Mouse (Mus musculus): ENCODE measurements around the gene Amz1.

The Amz1 gene

GRCm38 (mm10) chr5:140767704-140768141 lies 43.8 kb downstream of the Amz1 start:
- DNase-seq (ENCODE audit: low spot score) = peak; percentile 79

DNA sequence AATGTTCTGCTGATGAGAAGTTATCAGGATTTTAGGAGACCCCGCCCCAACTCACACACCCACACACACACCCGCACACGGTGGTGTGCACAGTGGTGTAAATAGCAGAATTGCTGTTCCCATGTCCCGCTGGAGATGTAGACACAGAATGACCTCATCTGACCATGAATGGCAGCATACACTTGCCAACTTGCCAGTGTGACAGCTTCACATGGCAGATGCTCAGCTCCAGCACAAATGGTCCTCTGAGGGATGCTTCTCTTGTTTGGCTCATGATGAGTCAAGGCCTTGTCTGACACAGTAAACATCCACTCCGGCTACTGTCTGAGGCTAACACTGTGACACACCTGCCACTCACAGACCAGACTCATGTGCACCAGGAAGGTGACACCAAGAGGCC lies 44.4 kb downstream of the Amz1 start:
- DNase-seq (ENCODE audit: low spot score) = no peak

- no peak for DNase-seq (ENCODE audit: low spot score)
Measured at GRCm38 (mm10) chr5:140771612-140772011, 47.7 kb downstream of the Amz1 start.

DNA sequence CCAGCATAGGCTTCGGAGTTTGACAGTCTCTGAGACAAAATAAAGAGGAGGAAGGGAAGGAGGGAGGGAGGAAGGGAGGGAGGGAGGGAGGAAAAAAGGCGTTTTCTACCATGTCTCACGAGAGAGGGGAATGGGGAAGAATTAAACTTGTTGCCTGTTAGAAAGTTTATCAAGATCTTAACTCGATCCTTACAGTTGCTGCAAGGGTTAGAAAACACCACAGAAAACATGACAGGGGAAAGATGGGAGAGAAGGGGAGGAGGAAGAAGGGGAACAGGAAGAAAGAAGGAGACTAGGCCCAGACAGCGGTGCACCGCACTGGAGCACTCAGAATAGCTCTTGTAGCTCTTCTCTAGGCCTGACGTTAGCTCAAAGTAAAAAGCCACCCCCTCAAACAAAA lies 48.2 kb downstream of the Amz1 start:
- DNase-seq (ENCODE audit: low spot score) = no peak

- DNase-seq (ENCODE audit: low spot score) = no peak
Measured at GRCm38 (mm10) chr5:140775111-140775510, 51.2 kb downstream of the Amz1 start.

DNA sequence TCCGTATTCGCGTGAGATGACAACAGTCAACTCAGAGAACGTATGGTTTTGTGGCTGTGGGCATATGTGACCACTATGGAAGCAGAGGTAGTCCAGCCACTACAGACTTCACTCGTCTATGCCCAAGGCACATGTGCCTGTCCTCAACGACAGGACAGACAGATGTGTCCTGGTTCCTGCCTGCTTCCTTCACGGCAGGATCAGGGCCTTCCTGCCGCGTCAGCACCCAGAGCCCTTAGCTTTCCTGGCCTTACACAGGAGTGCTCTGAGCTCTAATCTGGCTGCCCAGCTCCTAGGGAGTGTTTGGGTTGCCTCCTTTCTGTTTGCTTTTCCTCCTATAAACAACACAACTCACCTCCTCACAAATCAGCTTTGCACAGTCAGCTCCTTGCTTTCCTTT lies 53.0 kb downstream of the Amz1 start:
- no peak for DNase-seq (ENCODE audit: low spot score)

DNA sequence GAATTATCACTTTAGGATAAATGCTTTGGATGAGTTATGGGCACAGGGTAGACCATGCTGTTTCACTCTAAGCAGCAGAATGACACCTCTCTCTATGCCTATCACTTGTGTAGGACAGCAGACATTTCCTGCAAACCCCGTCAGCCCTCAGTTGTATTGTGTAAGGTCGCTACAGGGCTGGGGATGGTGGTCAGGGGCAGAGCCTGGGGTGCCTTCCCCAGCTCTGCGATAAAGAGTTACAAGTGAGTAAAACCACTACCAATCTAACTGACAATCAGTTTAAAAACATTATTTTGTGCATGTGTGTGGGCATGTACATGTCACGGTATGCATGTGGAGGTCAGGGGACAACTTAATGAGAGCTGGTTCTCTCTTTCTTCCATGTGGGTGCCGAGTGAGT lies 57.2 kb downstream of the Amz1 start:
- no peak for DNase-seq (ENCODE audit: low spot score)

DNA sequence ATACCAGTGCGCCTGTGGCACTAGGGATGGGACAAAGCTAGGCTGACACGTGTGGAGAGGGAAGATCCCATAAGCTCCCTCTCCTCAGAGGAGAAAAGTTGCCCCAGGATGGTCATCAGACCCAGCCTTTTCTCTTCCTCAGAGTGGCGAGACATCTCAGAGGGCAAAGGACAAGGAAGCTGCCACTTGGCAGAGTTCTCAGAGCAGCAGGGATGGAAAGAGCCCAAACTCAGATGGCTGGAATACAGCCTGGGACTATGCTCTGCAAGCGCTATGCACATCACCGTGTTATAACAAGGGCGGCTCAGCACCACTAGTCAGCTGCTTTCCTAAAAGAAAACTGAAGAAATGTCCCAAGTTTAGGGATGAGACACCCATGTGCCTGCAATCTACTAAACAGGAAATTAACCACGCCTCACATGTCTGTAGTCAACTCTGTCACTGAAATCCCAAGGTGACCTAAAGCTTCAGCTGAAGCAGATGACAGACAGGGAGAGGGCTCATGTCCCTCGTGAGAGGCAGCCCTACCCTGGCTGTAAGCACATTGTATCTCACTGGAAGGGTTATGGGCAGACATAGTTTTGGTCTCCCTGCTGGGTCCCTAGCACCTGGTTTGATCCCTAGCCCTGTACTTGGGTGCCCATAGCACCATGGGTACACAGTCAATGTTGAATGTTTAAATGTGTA lies 58.1 kb downstream of the Amz1 start:
- no peak for DNase-seq (ENCODE audit: low spot score)

DNA sequence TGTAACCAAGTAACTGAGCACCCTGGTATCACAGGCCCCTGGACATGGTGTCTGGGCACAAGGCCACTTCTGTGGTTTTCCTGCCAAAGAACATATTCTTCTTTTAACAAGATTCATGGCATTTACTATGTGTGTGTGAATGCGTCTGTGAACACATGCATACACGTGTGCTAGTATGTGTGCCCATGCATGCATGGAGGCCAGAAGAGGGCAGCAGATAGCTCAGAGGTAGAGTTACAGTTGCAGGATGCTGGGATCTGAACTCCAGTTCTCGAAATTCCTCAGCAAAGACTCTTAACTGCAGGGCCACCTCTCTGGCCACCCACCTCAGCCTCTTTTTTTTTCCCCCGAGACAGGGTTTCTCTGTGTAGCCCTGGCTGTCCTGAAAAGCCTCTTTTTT lies 59.6 kb downstream of the Amz1 start:
- no peak for DNase-seq (ENCODE audit: low spot score)

- no peak for DNase-seq (ENCODE audit: low spot score)
Measured at GRCm38 (mm10) chr5:140784288-140784687, 60.4 kb downstream of the Amz1 start.

GRCm38 (mm10) chr5:140785240-140785872 lies 61.4 kb downstream of the Amz1 start:
- DNase-seq (ENCODE audit: low spot score) = no peak

GRCm38 (mm10) chr5:140789561-140789960 lies 65.6 kb downstream of the Amz1 start:
- no peak for DNase-seq (ENCODE audit: low spot score)

- DNase-seq (ENCODE audit: low spot score) = no peak
Measured at GRCm38 (mm10) chr5:140790392-140790791, 66.5 kb downstream of the Amz1 start.

DNA sequence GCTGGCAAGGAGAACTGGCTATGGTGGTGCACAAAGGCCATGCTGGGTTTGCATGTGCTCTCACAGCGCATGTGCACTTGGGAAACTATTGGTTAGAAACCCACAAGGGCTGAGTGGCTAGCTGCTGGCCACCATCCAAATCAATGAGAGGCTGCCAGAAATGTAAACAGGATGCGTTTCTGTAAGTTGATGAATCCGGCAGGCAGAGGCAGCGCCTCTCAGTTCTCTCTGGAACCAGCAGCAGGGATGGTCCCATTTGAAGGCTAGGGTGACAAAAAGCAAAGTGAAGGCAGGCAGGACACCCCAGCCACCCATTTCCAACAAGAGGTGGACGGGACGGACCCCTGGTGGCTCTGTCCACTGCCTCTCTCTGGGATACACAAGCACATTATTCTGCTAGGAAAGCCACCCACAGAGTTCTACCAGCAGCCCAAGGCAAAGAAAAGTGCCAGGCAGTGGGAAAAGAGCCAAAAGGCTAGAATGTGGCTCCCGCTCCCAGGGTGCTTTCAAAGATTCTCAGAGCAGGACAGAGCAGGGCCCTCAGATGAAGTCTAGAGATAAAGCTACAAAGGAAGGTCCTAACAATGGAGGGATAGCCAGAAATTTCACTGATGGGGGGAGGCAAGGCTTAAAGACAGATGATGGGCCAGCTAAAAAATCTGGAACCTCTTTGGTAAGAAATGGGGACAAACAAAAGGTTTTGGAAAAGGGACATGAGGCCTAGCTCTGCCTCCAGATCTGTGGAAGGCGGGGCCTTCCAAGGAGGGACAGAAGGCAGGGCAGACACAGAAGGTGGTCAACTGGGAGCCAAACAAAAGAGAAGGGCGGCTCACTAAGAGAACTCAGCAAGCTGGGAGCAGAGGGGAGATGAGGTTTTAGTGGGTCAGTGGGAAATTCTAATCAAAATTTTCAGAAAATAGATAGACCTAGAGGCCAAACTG lies 67.3 kb downstream of the Amz1 start:
- DNase-seq (ENCODE audit: low spot score) = peak; percentile 32

- no peak for DNase-seq (ENCODE audit: low spot score)
Measured at GRCm38 (mm10) chr5:140792233-140792632, 68.3 kb downstream of the Amz1 start.

DNA sequence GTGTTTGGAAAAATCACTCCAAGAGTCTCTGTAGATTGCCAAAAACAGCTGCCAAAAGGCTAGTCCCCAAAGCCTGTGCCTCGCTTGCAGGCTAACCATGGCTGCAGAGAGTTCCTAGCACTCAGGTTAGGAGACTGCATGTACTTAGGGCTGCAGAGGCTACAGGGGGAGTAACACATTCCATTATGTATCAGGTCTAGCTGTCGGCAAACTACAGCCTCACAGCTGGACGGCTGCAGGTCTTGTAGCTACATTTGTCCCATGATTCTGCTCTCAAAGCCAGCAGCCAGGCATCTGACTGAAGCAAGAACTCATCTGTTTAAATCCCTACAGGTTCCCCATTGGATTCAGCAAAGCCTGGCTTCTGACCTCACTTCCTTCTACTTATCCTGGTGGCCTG lies 70.8 kb downstream of the Amz1 start:
- no peak for DNase-seq (ENCODE audit: low spot score)

DNA sequence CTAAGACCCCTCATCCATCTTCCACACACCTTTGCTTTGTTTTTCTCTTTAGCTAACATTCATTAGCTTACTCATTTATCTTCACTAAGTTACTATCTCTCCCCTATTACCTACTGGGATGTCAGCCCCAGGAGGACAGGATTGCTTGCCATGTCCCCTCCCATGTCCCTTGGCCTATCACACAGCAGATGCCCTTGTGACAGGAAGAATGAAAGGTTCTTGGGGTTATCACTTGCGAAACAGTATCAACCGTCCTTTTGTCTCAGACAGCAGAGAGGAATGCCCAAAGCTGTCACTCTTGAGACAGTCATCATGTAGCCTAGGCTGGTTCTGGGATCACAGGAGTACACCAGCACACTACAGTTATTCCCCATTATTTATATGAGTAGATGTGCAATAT lies 71.2 kb downstream of the Amz1 start:
- no peak for DNase-seq (ENCODE audit: low spot score)

- DNase-seq (ENCODE audit: low spot score) = no peak
Measured at GRCm38 (mm10) chr5:140796051-140796450, 72.1 kb downstream of the Amz1 start.

DNA sequence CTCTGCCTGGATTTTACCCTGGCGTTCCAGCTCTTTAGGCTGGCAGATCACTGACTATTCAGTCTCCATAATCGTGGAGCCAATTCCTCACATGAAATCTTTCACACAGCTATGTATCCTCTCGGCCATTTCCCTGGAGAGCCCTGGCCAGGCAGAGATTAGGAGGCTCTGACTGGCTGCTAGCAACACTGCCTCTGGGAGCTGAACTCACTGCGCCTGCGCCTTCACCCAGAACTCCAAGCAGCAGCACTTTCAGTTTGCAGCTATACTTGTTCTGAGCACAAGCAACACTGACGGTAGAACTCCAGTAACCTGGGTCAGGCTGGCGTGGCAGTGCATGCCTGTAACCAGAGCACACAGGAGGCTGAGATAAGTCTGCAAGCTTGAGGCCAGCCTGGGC lies 74.2 kb downstream of the Amz1 start:
- DNase-seq (ENCODE audit: low spot score) = no peak

DNA sequence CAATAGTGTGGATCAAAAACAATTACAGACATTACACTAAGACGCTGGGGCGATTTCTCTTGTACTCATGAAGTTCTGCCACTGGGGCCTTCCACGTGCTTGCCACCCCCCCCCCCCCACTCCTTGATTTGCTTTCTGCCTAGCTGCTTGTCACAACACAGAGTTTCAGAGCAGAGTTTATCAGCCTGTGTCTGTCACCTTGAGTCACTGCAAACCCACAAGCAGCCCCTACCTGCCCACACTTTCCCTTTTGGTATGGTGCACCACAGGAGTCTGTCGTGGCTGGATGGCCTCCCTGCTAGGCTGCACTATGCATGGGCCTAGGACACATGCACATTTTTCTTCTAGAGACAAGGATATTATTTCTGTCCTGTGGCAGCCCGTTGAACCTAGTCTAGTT lies 74.8 kb downstream of the Amz1 start:
- no peak for DNase-seq (ENCODE audit: low spot score)

- no peak for DNase-seq (ENCODE audit: low spot score)
Measured at GRCm38 (mm10) chr5:140799190-140799589, 75.3 kb downstream of the Amz1 start.

- no peak for DNase-seq (ENCODE audit: low spot score)
Measured at GRCm38 (mm10) chr5:140800288-140800923, 76.5 kb downstream of the Amz1 start.
